Mouse (Mus musculus): ENCODE results near the gene 4921504E06Rik.

DNA sequence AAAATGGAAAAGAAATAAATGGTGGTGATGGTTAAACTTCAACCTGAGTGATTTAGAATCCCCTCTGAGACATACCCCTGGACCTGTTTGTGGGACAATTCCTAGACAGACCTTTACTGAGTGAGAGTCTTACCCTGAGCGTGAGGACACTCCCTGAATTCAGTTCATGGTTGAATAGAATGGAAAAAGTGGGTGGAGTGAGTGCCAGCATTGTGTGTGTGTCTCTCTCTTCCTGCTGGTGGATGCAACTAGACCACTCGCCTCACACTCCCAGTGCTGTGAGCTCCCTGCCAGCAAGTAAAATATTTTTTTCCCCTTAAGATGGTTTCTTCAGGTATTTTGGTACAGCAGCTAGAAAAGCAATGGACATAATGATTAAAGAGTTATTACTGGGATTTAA is 42.7 kb upstream of the 4921504E06Rik start:
- TF ChIP-seq CTCF (IDR thresholded peaks at IDR 0.05; ENCODE audit: low read depth) (no peak), EP300 (optimal IDR thresholded peaks at IDR 0.05) (no peak)

Data from stomach, postnatal 0 days (tissue).